Mouse (Mus musculus) spleen, adult 2 months (tissue): ENCODE results near the gene Ccdc162. TPM values are rescaled to one million over a fixed set of nuclear protein-coding genes. Genes with fewer than 3 reads are reported as not detected.
"Not testable (repeated sequence)": the region's sequence is repeated elsewhere in the genome, so short reads cannot be mapped to it uniquely, and the experiment has no call there.

ENCODE experiments used
- DNase-seq, 2 experiments: peaks; one replicate each; pipeline versions ENCODE4 v3.0.0 to v3.0.0-alpha.2; 2012 to 2021; ENCODE audit warnings: low spot score in 2 of 2, low read depth in 1 of 2
- H3K27ac ChIP-seq: fragments of 200-500 bp; 2 replicates; pipeline ENCODE4 v1.5.1; 2012; ENCODE audit warnings: low read length, inconsistent platforms; ENCODE audit not compliant: insufficient read depth
- H3K27me3 ChIP-seq: fragments of 200-500 bp; 2 replicates; pipeline ENCODE4 v1.6.1; 2012; ENCODE audit warnings: mild to moderate bottlenecking, moderate library complexity, low read length, inconsistent platforms; ENCODE audit not compliant: control insufficient read depth, insufficient read depth
- H3K36me3 ChIP-seq: fragments of 200-500 bp; 2 replicates; pipeline ENCODE4 v1.6.1; 2012; ENCODE audit warnings: mild to moderate bottlenecking, low read length, inconsistent platforms; ENCODE audit not compliant: control insufficient read depth, insufficient read depth
- H3K4me1 ChIP-seq: fragments of 200-500 bp; 2 replicates; pipeline ENCODE4 v1.6.1; 2011; ENCODE audit warnings: inconsistent platforms; ENCODE audit not compliant: control insufficient read depth, insufficient read depth, insufficient read length
- H3K4me3 ChIP-seq: fragments of 200-500 bp; 2 replicates; pipeline ENCODE4 v1.5.1; 2011; ENCODE audit warnings: mild to moderate bottlenecking, inconsistent platforms; ENCODE audit not compliant: insufficient read depth, insufficient read length; ENCODE audit errors: extremely low read depth
- CTCF ChIP-seq: fragments of 200-500 bp; IDR thresholded peaks from 2 replicates; pipeline ENCODE4 v1.5.1; 2011; ENCODE audit warnings: mild to moderate bottlenecking, inconsistent platforms; ENCODE audit not compliant: insufficient read depth, insufficient read length, insufficient replicate concordance; ENCODE audit errors: extremely low read depth
- POLR2A ChIP-seq: fragments of 200-500 bp; IDR thresholded peaks from 2 replicates; pipeline ENCODE4 v1.6.1; 2011; ENCODE audit warnings: low read depth, low read length, inconsistent platforms
- WGBS: fragments of 180-500 bp; shearing (Covaris S2); methylation state at CpG from one replicate; pipeline ENCODE4 v1.1.7; 2018; 5-methylcytosine and 5-hydroxymethylcytosine counted together
- polyA plus RNA-seq: library from polyadenylated mRNA; depleted of rRNA; stranded (reverse); fragments of >200 nt; gene quantifications from 2 replicates; pipeline ENCODE4 v1.2.3, GENCODE M21; 2012

Ccdc162 gene
- polyA plus RNA-seq, 1 experiment: 0.41 TPM

DNA sequence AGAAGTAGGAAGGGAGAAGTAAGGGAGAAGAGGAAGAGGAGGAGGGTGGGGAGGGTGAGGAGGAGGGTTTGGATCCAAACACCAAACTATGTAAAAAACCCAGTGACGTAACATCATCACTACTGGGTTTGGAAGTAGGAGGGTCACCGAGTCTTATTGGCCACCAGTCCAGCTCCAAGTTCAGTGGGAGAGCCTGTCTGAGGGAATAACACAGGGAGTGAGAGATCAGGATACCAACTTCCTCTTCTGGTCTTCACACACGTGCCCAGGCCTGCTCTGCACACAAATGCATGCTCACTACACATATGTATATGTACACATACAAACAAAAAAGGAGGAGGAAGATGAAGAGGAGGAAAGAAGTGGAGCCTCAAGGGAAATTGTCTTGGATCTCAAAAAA is 42.1 kb downstream of the Ccdc162 start:
- no peaks in the 10 kb centered on the region for H3K4me1 ChIP-seq
- H3K27ac ChIP-seq: no peak overlapping the region
- no peaks in the 10 kb centered on the region for H3K36me3 ChIP-seq
- TF ChIP-seq CTCF (no peak), POLR2A (no peak)
- H3K4me3 ChIP-seq: no peak overlapping the region
- no peaks in the 10 kb centered on the region for H3K27me3 ChIP-seq
- WGBS: 61% methylated on average over 3 of the region's 3 CpGs
- no peak for DNase-seq

DNA sequence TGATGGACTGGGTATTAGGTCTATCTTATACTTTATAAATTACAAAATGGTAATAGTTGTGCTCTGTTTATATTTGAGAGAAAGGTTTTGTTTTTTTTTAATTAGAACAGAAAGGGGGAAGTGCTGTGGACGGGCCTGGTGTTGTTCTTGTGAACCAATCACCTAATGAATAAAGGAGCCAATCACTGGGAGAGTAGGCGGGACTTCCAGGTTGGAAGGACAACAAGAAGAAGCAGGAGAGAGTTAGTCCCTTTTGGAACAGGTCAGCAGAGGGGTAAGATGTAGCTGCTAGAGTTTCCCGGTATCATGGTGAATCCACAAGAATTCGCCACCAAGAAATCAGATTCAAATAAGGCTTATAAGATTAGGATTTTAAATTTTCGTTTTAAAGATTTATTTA is 46.2 kb downstream of the Ccdc162 start:
- Histone ChIP-seq H3K4me3 (no peak overlapping the region), H3K27me3 (no peaks in the 10 kb centered on the region), H3K4me1 (no peaks in the 10 kb centered on the region), H3K36me3 (no peaks in the 10 kb centered on the region), H3K27ac (no peak overlapping the region)
- TF ChIP-seq POLR2A (no peak), CTCF (no peak)
- 85% methylated on average over 5 of the region's 5 CpGs for WGBS
- DNase-seq: no peak

DNA sequence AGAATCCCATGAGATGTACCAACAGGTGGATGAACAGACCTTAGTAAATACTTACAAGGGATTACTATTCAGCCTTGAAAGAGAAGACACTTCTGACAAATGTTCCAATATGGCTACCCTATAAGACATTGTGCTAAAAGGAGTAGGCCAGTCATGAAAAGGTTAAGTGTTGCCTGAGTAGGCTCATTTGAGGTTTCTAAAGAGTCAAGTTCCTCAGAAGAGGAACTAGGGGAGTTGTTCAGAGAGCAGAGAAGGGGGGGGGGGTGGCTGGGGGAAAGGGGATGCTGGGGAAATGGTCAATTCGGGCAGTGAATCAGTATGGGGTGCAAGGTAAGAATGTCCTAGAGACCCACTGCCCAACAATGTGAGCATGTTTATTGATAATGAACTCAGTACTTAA is 50.9 kb downstream of the Ccdc162 start:
- WGBS: 24% methylated on average over 1 of the region's 1 CpGs
- DNase-seq: no peak
- no peak overlapping the region for H3K4me3 ChIP-seq
- H3K27ac ChIP-seq: no peak overlapping the region
- no peaks in the 10 kb centered on the region for H3K27me3 ChIP-seq
- no peaks in the 10 kb centered on the region for H3K36me3 ChIP-seq
- no peaks in the 10 kb centered on the region for H3K4me1 ChIP-seq
- no peak for TF ChIP-seq POLR2A
- TF ChIP-seq CTCF: no peak

DNA sequence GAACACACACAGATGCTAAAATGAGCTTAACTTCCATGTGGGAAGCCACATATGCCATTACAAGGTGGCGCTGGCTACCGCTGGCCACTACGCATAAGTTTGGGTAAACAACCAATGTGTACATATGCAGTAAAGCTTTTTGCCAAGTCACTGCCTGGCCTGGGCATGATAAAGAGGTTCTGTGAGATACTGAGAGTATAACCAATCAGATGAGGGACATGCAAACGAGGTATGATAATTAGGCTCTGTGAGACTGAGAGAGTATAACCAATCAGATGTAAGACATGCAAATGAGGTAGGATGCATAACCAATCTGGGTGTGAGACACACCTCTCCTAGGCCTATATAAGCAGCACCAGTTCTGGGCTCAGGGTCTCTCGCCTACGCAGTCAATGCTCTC is 56.8 kb downstream of the Ccdc162 start:
- 94% methylated on average over 6 of the region's 6 CpGs for WGBS
- H3K4me1 ChIP-seq, H3K27me3 ChIP-seq, H3K27ac ChIP-seq, H3K4me3 ChIP-seq, H3K36me3 ChIP-seq, DNase-seq: not testable (repeated sequence)

DNA sequence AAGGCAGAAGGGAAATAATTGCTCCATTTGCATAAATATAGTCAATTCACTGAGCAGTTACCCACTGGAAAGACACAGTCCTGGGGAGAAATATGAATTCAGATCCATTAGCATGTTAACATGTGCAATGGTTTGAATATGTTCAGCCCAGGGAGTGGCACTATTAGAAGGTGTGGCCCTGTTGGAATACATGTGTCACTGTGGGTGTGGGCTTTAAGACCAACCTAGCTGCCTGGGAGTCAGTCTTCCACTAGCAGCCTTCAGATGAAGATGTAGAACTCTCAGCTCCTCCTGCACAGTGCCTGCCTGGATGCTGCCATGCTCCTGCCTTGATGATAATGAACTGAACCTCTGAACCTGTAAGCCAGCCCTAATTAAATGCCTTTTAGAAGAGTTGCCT is 60.8 kb downstream of the Ccdc162 start:
- H3K4me1 ChIP-seq, H3K27ac ChIP-seq, H3K36me3 ChIP-seq, DNase-seq, H3K27me3 ChIP-seq, H3K4me3 ChIP-seq: not testable (repeated sequence)

DNA sequence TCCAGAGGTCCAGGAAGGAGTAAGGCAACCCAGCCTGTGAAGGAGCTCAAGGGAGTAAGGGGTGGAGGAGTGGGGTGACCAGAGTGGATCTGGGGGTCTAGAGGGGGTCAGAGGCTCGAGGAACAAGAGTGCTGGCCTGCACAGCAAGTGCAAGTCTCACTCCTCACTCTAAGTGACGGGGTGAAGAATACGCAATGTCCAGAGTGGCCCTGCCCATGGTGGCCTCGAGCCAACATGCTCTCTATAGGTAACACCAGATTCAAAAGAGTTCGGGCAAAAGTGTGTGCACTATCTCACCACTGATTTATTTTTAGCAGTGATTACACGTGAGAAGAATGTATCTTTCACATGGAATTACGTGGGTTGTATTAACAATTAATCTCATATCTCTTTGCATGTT is 63.4 kb downstream of the Ccdc162 start:
- no peak for DNase-seq
- Histone ChIP-seq H3K4me1 (no peaks in the 10 kb centered on the region), H3K4me3 (no peak overlapping the region), H3K27ac (no peak overlapping the region), H3K27me3 (no peaks in the 10 kb centered on the region), H3K36me3 (no peaks in the 10 kb centered on the region)
- WGBS: 84% methylated on average over 7 of the region's 7 CpGs
- no peak for TF ChIP-seq POLR2A
- TF ChIP-seq CTCF: no peak

DNA sequence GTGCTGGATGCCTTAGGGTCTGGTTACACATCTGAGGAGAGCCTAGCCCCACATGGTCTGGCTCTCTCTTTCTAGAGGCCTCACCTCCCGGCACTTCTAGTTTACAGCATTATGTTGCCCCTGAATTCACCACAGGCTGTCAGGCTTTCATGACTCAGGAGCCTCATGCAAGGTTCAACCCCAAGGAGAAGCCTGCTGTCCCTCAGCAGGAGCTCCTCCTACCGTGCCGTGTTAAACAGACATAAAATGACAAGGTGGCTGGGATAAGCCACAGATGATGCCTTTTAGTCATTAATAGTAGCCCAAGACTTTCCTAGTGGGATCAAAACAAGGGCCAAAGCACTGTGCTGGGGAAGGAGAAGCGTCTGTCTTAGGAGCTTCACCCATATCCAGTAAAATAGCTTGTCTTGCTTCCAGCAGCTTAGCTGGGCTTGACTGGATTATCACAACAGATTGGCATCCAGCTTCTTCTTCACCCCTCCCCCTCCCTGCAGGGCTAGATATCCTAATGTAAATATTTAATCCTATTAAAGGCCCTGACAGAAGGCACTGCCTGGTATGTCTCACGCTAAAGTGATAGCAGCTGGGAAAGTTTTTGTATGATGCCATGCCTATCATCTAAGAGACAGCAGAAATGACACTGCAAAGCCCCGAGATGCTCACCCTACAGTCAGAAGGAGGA is 64.2 kb downstream of the Ccdc162 start:
- WGBS: 85% methylated on average over 6 of the region's 6 CpGs
- H3K4me3 ChIP-seq: no peak overlapping the region
- TF ChIP-seq POLR2A (no peak), CTCF (no peak)
- DNase-seq: no peak
- no peak overlapping the region for H3K27ac ChIP-seq
- H3K27me3 ChIP-seq: no peaks in the 10 kb centered on the region
- H3K36me3 ChIP-seq: no peaks in the 10 kb centered on the region
- no peaks in the 10 kb centered on the region for H3K4me1 ChIP-seq

DNA sequence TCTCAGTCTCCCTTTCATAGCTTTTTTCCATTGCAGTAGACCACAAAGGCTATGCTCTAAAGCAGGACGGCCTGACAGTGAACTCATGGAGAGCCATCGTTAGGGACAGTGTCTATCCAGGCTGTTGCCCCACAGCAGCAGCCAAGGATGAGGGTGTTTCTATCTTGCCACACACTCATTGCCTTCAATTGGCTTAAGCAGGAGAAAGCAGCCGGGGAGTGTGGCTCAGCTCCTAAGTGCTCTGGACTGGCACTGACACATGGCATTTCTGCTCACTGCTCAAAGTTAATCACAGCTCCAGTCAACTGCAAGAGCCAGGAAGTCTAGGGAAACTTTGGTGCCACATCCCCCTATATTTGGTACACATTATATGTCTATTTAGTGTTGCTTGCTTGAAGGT is 64.9 kb downstream of the Ccdc162 start:
- TF ChIP-seq CTCF (no peak), POLR2A (no peak)

More for the DNA sequence above, 64.9 kb downstream of the Ccdc162 start:
- H3K27me3 ChIP-seq: no peaks in the 10 kb centered on the region
- no peaks in the 10 kb centered on the region for H3K36me3 ChIP-seq
- no peaks in the 10 kb centered on the region for H3K4me1 ChIP-seq
- WGBS: 87% methylated on average over 3 of the region's 3 CpGs
- DNase-seq: no peak
- H3K27ac ChIP-seq: no peak overlapping the region
- no peak overlapping the region for H3K4me3 ChIP-seq
